Mouse (Mus musculus) MEL (cell line): Measurements from ENCODE around the gene Acsl3.

Source experiments
- BHLHE40 ChIP-seq: IDR thresholded peaks from 2 replicates; pipeline ENCODE4 v1.6.1; 2012; ENCODE audit warnings: low read depth, mild to moderate bottlenecking, inconsistent platforms, low read length, improper control_type of control experiment, borderline replicate concordance
- CHD1 ChIP-seq: IDR thresholded peaks from 2 replicates; pipeline ENCODE4 v1.6.1; 2012; ENCODE audit warnings: low read depth, mild to moderate bottlenecking, inconsistent platforms, low read length, improper control_type of control experiment
- CTCF ChIP-seq, 3 experiments: IDR thresholded peaks in 2 of 3; conservative IDR thresholded peaks in 1 of 3; 2 replicates each; pipeline ENCODE4 v1.5.1; 2011 to 2012; ENCODE audit warnings: low read length in 3 of 3, low read depth in 2 of 3, mild to moderate bottlenecking in 2 of 3, improper control_type of control experiment in 1 of 3, inconsistent platforms in 1 of 3, mixed read lengths in 1 of 3, moderate library complexity in 1 of 3; ENCODE audit not compliant: control insufficient read depth in 1 of 3, insufficient read depth in 1 of 3, poor library complexity in 1 of 3, severe bottlenecking in 1 of 3
- HCFC1 ChIP-seq: IDR thresholded peaks from 2 replicates; pipeline ENCODE4 v1.6.1; 2012; ENCODE audit warnings: low read depth, mild to moderate bottlenecking, inconsistent platforms, low read length, improper control_type of control experiment, moderate library complexity
- MAX ChIP-seq: IDR thresholded peaks from 2 replicates; pipeline ENCODE4 v1.6.1; 2011; ENCODE audit warnings: low read length, improper control_type of control experiment
- MEF2A ChIP-seq: IDR thresholded peaks from 2 replicates; pipeline ENCODE4 v1.6.1; 2014; ENCODE audit warnings: low read depth, mild to moderate bottlenecking, inconsistent platforms, low read length, improper control_type of control experiment; ENCODE audit not compliant: poor library complexity, insufficient replicate concordance, severe bottlenecking; ENCODE audit errors: extremely low read depth
- POLR2A ChIP-seq, 2 experiments: IDR thresholded peaks; 2 replicates each; pipeline ENCODE4 v1.6.1; 2011 to 2012; ENCODE audit warnings: low read length in 2 of 2, mild to moderate bottlenecking in 2 of 2, control low read depth in 1 of 2, improper control_type of control experiment in 1 of 2, low read depth in 1 of 2, moderate library complexity in 1 of 2; ENCODE audit not compliant: control insufficient read depth in 1 of 2, insufficient read depth in 1 of 2, poor library complexity in 1 of 2
- POLR2AphosphoS5 ChIP-seq: IDR thresholded peaks from 2 replicates; pipeline ENCODE4 v1.6.1; 2012; ENCODE audit warnings: low read depth, borderline replicate concordance, mild to moderate bottlenecking, inconsistent platforms, low read length, moderate library complexity, mixed read lengths
- ZC3H11A ChIP-seq: IDR thresholded peaks from 2 replicates; pipeline ENCODE4 v1.6.1; 2012; ENCODE audit warnings: low read depth, mild to moderate bottlenecking, inconsistent platforms, low read length, improper control_type of control experiment

DNA sequence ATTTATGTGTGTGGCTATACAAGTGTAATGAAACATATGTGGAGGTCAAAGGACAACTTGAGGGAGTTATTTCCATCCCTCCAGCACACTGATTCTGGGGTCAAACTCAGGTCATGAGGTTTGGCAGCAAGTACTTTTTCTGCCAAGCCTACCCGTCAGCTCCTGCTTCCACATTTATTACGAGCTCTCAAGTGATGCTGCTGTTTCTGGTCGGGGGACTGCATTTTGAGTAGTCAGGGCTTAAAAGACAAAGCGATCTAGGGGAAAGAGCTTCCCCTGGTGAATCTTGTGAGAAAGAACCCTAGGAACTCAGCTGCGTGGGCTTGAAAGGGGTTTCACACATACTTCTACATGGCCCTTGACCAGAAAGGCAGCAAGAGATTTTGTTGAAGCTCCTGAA lies 80.0 kb downstream of the Acsl3 start:
- TF ChIP-seq MAX (no peak), ZC3H11A (no peak), CTCF (IDR thresholded peaks at IDR 0.05 in 2 of 3, conservative IDR thresholded peaks at IDR 0.05 in 1 of 3; ENCODE audit: control insufficient read depth in 1 of 3, insufficient read depth in 1 of 3, low read depth in 2 of 3, low read length in 3 of 3, poor library complexity in 1 of 3, severe bottlenecking in 1 of 3) (no peak), CHD1 (no peak), POLR2A (IDR thresholded peaks at IDR 0.05; ENCODE audit: control insufficient read depth in 1 of 2, insufficient read depth in 1 of 2, low read depth in 1 of 2, low read length in 2 of 2, poor library complexity in 1 of 2) (no peak), MEF2A (no peak), HCFC1 (no peak), BHLHE40 (no peak), POLR2AphosphoS5 (no peak)
